Mouse (Mus musculus): ENCODE measurements at regions not wholly inside any gene's neighbourhood (a gene's known extent, or its start where the extent isn't known, plus 50 kb on each side); places are given as distances from the start of the nearest gene placed in this dataset.

- no peaks in the 10 kb centered on the region for H3K9me3 ChIP-seq (ENCODE audit: low read length)
- no peaks in the 10 kb centered on the region for H3K36me3 ChIP-seq (ENCODE audit: insufficient read depth, low read length)
- no peak for TF ChIP-seq CTCF (IDR thresholded peaks at IDR 0.05; ENCODE audit: low read depth)
- H3K4me2 ChIP-seq (ENCODE audit: low read depth, low read length) = no peak overlapping the region
- no peak overlapping the region for H3K27ac ChIP-seq
- DNase-seq (ENCODE audit: low spot score) (no peak), ATAC-seq (no peak)
- no peak overlapping the region for H3K9ac ChIP-seq (replicated peaks; ENCODE audit: low read length)
- H3K27me3 ChIP-seq (ENCODE audit: insufficient read depth, low read length) = no peaks in the 10 kb centered on the region
- H3K4me3 ChIP-seq (ENCODE audit: low read length) = no peak overlapping the region
- no peaks in the 10 kb centered on the region for H3K4me1 ChIP-seq (ENCODE audit: insufficient read depth, low read length)
Observed at GRCm38 (mm10) chr10:17427316-17427715, 295.7 kb upstream of the Cited2 start.

DNA sequence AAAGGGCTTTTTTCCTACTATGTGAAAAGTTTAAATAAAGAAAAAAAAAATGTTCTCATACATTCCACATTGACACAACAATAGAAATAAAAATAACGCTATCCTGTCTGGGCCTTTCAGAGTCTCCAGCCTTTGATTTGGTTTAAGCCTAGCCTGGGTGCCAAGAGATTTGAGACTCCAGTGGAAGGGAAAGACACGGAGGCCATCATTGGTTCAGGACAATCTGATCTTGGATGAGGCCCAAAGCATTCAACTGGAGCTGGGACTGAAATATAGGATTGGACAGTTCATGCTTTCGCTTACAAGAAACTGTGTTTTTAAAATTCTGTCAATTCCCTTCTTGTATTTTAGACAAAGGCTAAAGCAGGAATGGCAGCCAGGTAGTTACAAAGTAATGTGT, 294.7 kb upstream of the Cited2 start:
- H3K27me3 ChIP-seq (ENCODE audit: insufficient read depth, low read length) = no peaks in the 10 kb centered on the region
- no peak overlapping the region for H3K4me2 ChIP-seq (ENCODE audit: low read depth, low read length)
- no peaks in the 10 kb centered on the region for H3K36me3 ChIP-seq (ENCODE audit: insufficient read depth, low read length)
- H3K9ac ChIP-seq (replicated peaks; ENCODE audit: low read length) = no peak overlapping the region
- H3K27ac ChIP-seq = no peak overlapping the region
- H3K4me1 ChIP-seq (ENCODE audit: insufficient read depth, low read length) = no peaks in the 10 kb centered on the region
- no peaks in the 10 kb centered on the region for H3K9me3 ChIP-seq (ENCODE audit: low read length)
- H3K4me3 ChIP-seq (ENCODE audit: low read length) = no peak overlapping the region
- DNase-seq (ENCODE audit: low spot score) (peak; percentile 24), ATAC-seq (no peak)
- WGBS = 57% methylated on average over 3 of the region's 3 CpGs
- no peak for TF ChIP-seq CTCF (IDR thresholded peaks at IDR 0.05; ENCODE audit: low read depth)

- H3K27ac ChIP-seq = no peak overlapping the region
- ATAC-seq (no peak), DNase-seq (ENCODE audit: low spot score) (no peak)
- no peaks in the 10 kb centered on the region for H3K9me3 ChIP-seq (ENCODE audit: low read length)
- TF ChIP-seq CTCF (IDR thresholded peaks at IDR 0.05; ENCODE audit: low read depth) = no peak
- H3K4me1 ChIP-seq (ENCODE audit: insufficient read depth, low read length) = no peaks in the 10 kb centered on the region
- H3K4me3 ChIP-seq (ENCODE audit: low read length) = no peak overlapping the region
- WGBS = 84% methylated on average over 8 of the region's 8 CpGs
- no peak overlapping the region for H3K4me2 ChIP-seq (ENCODE audit: low read depth, low read length)
- H3K9ac ChIP-seq (replicated peaks; ENCODE audit: low read length) = no peak overlapping the region
- no peaks in the 10 kb centered on the region for H3K36me3 ChIP-seq (ENCODE audit: insufficient read depth, low read length)
- no peaks in the 10 kb centered on the region for H3K27me3 ChIP-seq (ENCODE audit: insufficient read depth, low read length)
Observed at GRCm38 (mm10) chr10:17431068-17431467, 291.9 kb upstream of the Cited2 start.

GRCm38 (mm10) chr10:17434098-17434497, 288.9 kb upstream of the Cited2 start:
- H3K27me3 ChIP-seq (ENCODE audit: insufficient read depth, low read length) = no peaks in the 10 kb centered on the region
- no peak overlapping the region for H3K9ac ChIP-seq (replicated peaks; ENCODE audit: low read length)
- ATAC-seq (no peak), DNase-seq (ENCODE audit: low spot score) (no peak)
- H3K9me3 ChIP-seq (ENCODE audit: low read length) = no peaks in the 10 kb centered on the region
- H3K4me1 ChIP-seq (ENCODE audit: insufficient read depth, low read length) = no peaks in the 10 kb centered on the region
- H3K36me3 ChIP-seq (ENCODE audit: insufficient read depth, low read length) = no peaks in the 10 kb centered on the region
- H3K4me3 ChIP-seq (ENCODE audit: low read length) = no peak overlapping the region
- no peak overlapping the region for H3K4me2 ChIP-seq (ENCODE audit: low read depth, low read length)
- 58% methylated on average over 4 of the region's 4 CpGs for WGBS
- no peak overlapping the region for H3K27ac ChIP-seq
- no peak for TF ChIP-seq CTCF (IDR thresholded peaks at IDR 0.05; ENCODE audit: low read depth)

DNA sequence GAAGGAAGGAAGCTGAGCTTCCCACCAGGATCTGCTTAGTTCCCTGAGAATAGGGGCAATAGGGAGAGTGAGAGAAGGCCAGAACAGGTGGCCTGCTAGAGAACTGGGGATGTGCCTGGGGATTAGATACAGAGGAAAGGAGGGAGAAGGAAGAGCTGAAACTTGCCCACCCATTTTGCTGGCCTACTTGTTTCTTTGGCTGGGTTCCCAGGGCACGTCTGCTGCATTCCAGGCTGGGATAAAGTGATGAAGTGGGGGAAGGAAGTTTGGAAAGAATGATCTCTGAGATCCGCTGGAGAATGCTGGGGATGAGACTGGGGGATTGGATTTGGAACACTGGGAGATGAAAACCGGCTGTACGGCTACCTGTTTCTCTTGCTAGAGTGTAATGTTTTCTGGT, 272.8 kb upstream of the Cited2 start:
- Histone ChIP-seq H3K27ac (no peak overlapping the region), H3K4me3 (ENCODE audit: low read length) (no peak overlapping the region), H3K4me1 (ENCODE audit: insufficient read depth, low read length) (no peaks in the 10 kb centered on the region), H3K9me3 (ENCODE audit: low read length) (no peaks in the 10 kb centered on the region), H3K36me3 (ENCODE audit: insufficient read depth, low read length) (no peaks in the 10 kb centered on the region), H3K27me3 (ENCODE audit: insufficient read depth, low read length) (no peaks in the 10 kb centered on the region), H3K9ac (replicated peaks; ENCODE audit: low read length) (no peak overlapping the region), H3K4me2 (ENCODE audit: low read depth, low read length) (no peak overlapping the region)
- DNase-seq (ENCODE audit: low spot score) = no peak
- no peak for ATAC-seq
- WGBS = 62% methylated on average over 4 of the region's 4 CpGs
- TF ChIP-seq CTCF (IDR thresholded peaks at IDR 0.05; ENCODE audit: low read depth) = no peak

GRCm38 (mm10) chr10:17470880-17471279, 252.1 kb upstream of the Cited2 start:
- Histone ChIP-seq H3K4me3 (ENCODE audit: low read length) (no peak overlapping the region), H3K36me3 (ENCODE audit: insufficient read depth, low read length) (no peaks in the 10 kb centered on the region), H3K9me3 (ENCODE audit: low read length) (no peaks in the 10 kb centered on the region), H3K4me1 (ENCODE audit: insufficient read depth, low read length) (no peaks in the 10 kb centered on the region), H3K27me3 (ENCODE audit: insufficient read depth, low read length) (no peaks in the 10 kb centered on the region), H3K4me2 (ENCODE audit: low read depth, low read length) (no peak overlapping the region), H3K27ac (no peak overlapping the region), H3K9ac (replicated peaks; ENCODE audit: low read length) (no peak overlapping the region)
- ATAC-seq = no peak
- DNase-seq (ENCODE audit: low spot score) = no peak
- no peak for TF ChIP-seq CTCF (IDR thresholded peaks at IDR 0.05; ENCODE audit: low read depth)
- 87% methylated on average over 4 of the region's 4 CpGs for WGBS

DNA sequence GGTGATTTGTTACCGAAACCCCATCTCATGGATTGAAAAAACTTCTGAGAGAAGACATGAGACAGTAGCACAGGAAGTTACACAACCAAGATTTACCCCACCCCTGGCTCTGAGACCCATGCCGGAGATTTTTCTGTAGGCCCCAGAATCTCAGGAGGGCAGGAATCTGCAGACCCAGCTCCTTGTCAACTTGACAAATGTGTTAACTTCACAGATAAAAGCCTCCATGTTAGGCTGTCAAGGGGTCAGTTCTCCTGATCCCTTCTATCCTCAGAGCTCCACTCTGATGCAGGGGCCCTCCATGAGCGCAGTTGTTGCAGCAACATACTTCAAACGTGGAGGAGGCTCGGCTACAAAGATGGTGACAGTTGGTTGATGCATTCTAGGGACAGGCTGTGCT, 250.5 kb upstream of the Cited2 start:
- Histone ChIP-seq H3K9ac (replicated peaks; ENCODE audit: low read length) (no peak overlapping the region), H3K9me3 (ENCODE audit: low read length) (no peaks in the 10 kb centered on the region), H3K4me2 (ENCODE audit: low read depth, low read length) (no peak overlapping the region), H3K4me3 (ENCODE audit: low read length) (no peak overlapping the region), H3K27ac (no peak overlapping the region), H3K4me1 (ENCODE audit: insufficient read depth, low read length) (no peaks in the 10 kb centered on the region), H3K36me3 (ENCODE audit: insufficient read depth, low read length) (no peaks in the 10 kb centered on the region), H3K27me3 (ENCODE audit: insufficient read depth, low read length) (no peaks in the 10 kb centered on the region)
- 52% methylated on average over 5 of the region's 5 CpGs for WGBS
- ATAC-seq (no peak), DNase-seq (ENCODE audit: low spot score) (no peak)
- TF ChIP-seq CTCF (IDR thresholded peaks at IDR 0.05; ENCODE audit: low read depth) = no peak

All from hindbrain, postnatal 0 days (tissue).